Mouse (Mus musculus): ENCODE data around the gene Chrne. TPM values are rescaled to one million over a fixed set of nuclear protein-coding genes. Genes with fewer than 3 reads are reported as not detected.

The Chrne gene
- polyA plus RNA-seq, 1 experiment from 2014 or later, result 0.23 TPM

- H3K4me2 ChIP-seq, result no peak overlapping the region
- ATAC-seq (ENCODE audit: low FRiP score), result no peak
- no peak overlapping the region for H3K9ac ChIP-seq (replicated peaks)
- 83% methylated on average over 2 of the region's 2 CpGs for WGBS
- peaks cover 32% of the 10 kb centered on the region for H3K36me3 ChIP-seq
- peak overlapping the region; percentile 38; the same call in 1 of the 2 replicates for H3K27ac ChIP-seq (replicated peaks)
- H3K27me3 ChIP-seq (replicated peaks), result no peaks in the 10 kb centered on the region
- no peak overlapping the region for H3K4me3 ChIP-seq (replicated peaks)
- no peaks in the 10 kb centered on the region for H3K9me3 ChIP-seq (replicated peaks)
- peaks cover 11% of the 10 kb centered on the region; the same call in 1 of the 2 replicates for H3K4me1 ChIP-seq
Observed at GRCm38 (mm10) chr11:70595638-70596037, 23.4 kb downstream of the Chrne start.

GRCm38 (mm10) chr11:70594253-70594989, 24.6 kb downstream of the Chrne start:
- peaks cover 11% of the 10 kb centered on the region; the same call in 1 of the 2 replicates for H3K4me1 ChIP-seq
- WGBS, result 86% methylated on average over 15 of the region's 15 CpGs

GRCm38 (mm10) chr11:70591733-70592132, 27.3 kb downstream of the Chrne start:
- Histone ChIP-seq H3K27ac (replicated peaks) (no peak overlapping the region), H3K9me3 (replicated peaks) (no peaks in the 10 kb centered on the region), H3K4me3 (replicated peaks) (no peak overlapping the region), H3K4me1 (peaks cover 11% of the 10 kb centered on the region; the same call in 1 of the 2 replicates), H3K36me3 (no peaks in the 10 kb centered on the region), H3K4me2 (no peak overlapping the region), H3K27me3 (replicated peaks) (no peaks in the 10 kb centered on the region), H3K9ac (replicated peaks) (no peak overlapping the region)
- WGBS, result 85% methylated on average over 1 of the region's 1 CpGs
- no peak for ATAC-seq (ENCODE audit: low FRiP score)

More at GRCm38 (mm10) chr11:70594253-70594989, 24.6 kb downstream of the Chrne start:
- H3K9me3 ChIP-seq (replicated peaks), result no peaks in the 10 kb centered on the region
- H3K4me3 ChIP-seq (replicated peaks), result no peak overlapping the region
- no peak overlapping the region for H3K4me2 ChIP-seq
- H3K27me3 ChIP-seq (replicated peaks), result no peaks in the 10 kb centered on the region
- no peak overlapping the region for H3K27ac ChIP-seq (replicated peaks)
- no peak for ATAC-seq (ENCODE audit: low FRiP score)
- H3K36me3 ChIP-seq, result peaks cover 24% of the 10 kb centered on the region
- no peak overlapping the region for H3K9ac ChIP-seq (replicated peaks)

GRCm38 (mm10) chr11:70586954-70587353, 32.1 kb downstream of the Chrne start:
- no peak overlapping the region for H3K4me2 ChIP-seq
- H3K27ac ChIP-seq (replicated peaks), result no peak overlapping the region
- WGBS, result 76% methylated on average over 5 of the region's 5 CpGs
- no peaks in the 10 kb centered on the region for H3K27me3 ChIP-seq (replicated peaks)
- H3K9ac ChIP-seq (replicated peaks), result no peak overlapping the region
- ATAC-seq (ENCODE audit: low FRiP score), result no peak
- H3K4me1 ChIP-seq, result peaks cover 37% of the 10 kb centered on the region
- H3K4me3 ChIP-seq (replicated peaks), result no peak overlapping the region
- no peaks in the 10 kb centered on the region for H3K36me3 ChIP-seq
- H3K9me3 ChIP-seq (replicated peaks), result no peaks in the 10 kb centered on the region

DNA sequence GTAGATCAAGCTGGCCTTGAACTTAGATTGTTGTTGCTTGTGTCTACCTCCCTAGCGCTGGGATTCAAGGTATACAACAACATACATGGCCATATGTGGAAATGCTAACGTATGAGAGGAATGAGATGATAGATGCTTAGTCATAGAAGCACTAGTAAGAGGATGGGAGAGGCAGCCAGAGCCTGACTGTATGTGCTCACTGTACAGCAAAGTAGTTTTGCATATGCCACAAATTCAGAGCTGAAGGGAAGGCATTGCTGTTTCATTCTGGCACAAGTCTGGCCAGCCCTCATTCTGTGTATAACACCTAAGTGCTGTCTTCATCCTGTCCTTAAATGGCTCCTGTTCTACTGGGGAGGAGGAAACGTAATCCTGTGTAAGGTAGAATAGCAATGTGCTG, 32.8 kb downstream of the Chrne start:
- H3K4me3 ChIP-seq (replicated peaks), result no peak overlapping the region
- no peaks in the 10 kb centered on the region for H3K9me3 ChIP-seq (replicated peaks)
- H3K27ac ChIP-seq (replicated peaks), result no peak overlapping the region
- H3K9ac ChIP-seq (replicated peaks), result no peak overlapping the region
- no peak for ATAC-seq (ENCODE audit: low FRiP score)
- no peaks in the 10 kb centered on the region for H3K27me3 ChIP-seq (replicated peaks)
- H3K4me2 ChIP-seq, result no peak overlapping the region
- H3K4me1 ChIP-seq, result peaks cover 39% of the 10 kb centered on the region
- 92% methylated on average over 3 of the region's 3 CpGs for WGBS
- H3K36me3 ChIP-seq, result no peaks in the 10 kb centered on the region

DNA sequence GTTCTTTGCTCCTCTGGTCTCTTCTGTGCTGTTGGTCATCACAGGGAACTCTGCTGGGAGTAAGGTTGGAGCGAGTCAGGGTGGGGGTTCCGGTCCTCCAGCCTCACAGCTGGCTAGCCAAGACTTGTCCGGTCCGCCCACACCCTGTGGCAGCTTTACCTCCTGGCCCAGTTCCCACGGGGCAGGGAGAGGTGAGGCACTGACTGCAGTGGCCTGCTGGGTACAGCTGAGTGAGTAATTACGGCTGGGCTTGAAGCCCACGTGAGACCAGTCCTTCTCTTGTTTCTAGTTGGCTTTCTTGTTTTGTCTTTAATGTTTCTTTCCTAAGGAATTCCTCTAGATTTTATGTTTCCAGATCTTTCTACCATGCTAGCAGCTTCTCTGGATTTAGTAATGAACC, 33.6 kb downstream of the Chrne start:
- Histone ChIP-seq H3K27ac (replicated peaks) (peak overlapping the region; percentile 54; the same call in 1 of the 2 replicates), H3K27me3 (replicated peaks) (no peaks in the 10 kb centered on the region), H3K4me2 (no peak overlapping the region), H3K4me1 (peaks cover 39% of the 10 kb centered on the region), H3K4me3 (replicated peaks) (no peak overlapping the region), H3K9ac (replicated peaks) (no peak overlapping the region), H3K9me3 (replicated peaks) (no peaks in the 10 kb centered on the region), H3K36me3 (no peaks in the 10 kb centered on the region)
- no peak; the same call in 1 of the 2 replicates for ATAC-seq (ENCODE audit: low FRiP score)
- WGBS, result 20% methylated on average over 7 of the region's 7 CpGs

- Histone ChIP-seq H3K9ac (replicated peaks) (no peak overlapping the region), H3K4me2 (no peak overlapping the region), H3K4me3 (replicated peaks) (no peak overlapping the region), H3K27me3 (replicated peaks) (no peaks in the 10 kb centered on the region), H3K4me1 (peaks cover 54% of the 10 kb centered on the region), H3K36me3 (no peaks in the 10 kb centered on the region), H3K27ac (replicated peaks) (peak overlapping the region; percentile 23; the same call in 1 of the 2 replicates), H3K9me3 (replicated peaks) (no peaks in the 10 kb centered on the region)
- 94% methylated on average over 7 of the region's 7 CpGs for WGBS
- ATAC-seq (ENCODE audit: low FRiP score), result no peak
Observed at GRCm38 (mm10) chr11:70583775-70584174, 35.2 kb downstream of the Chrne start.

DNA sequence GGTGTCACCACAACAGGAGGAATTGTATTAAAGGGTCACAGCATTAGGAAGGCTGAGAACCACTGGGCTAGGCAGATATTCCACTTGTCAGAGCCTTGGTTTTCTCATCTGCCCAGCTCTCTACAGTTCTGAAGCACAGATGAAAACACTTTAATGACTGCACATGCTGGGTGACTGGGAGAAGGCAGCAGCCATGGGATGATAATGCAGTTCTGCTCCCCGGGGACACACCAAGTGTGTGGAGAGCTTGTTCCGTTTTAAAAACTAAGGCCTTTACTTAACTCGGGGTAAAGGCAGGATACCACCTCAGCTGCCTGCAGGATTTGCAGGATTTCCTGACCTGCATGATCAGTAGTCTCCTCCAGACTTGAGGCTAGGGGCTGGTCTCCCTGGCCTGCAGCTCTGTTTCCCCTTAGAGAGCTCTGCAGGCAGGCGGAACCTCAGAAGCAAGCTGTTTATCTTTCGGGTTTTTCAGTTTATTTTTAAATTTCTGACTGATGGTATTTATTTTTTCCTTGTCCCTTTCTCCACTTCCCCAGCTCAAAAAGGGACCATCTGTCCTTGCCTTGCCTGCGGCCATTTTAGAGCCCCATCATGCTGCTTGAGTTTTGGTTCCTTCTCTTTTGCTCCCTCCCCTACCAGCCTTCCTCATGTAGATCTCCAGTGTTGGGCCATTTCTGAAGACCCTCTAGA, 35.8 kb downstream of the Chrne start:
- no peak for ATAC-seq (ENCODE audit: low FRiP score)
- Histone ChIP-seq H3K27ac (replicated peaks) (peak overlapping the region; percentile 23; the same call in 1 of the 2 replicates), H3K4me2 (no peak overlapping the region), H3K9me3 (replicated peaks) (no peaks in the 10 kb centered on the region), H3K4me3 (replicated peaks) (no peak overlapping the region), H3K36me3 (no peaks in the 10 kb centered on the region), H3K9ac (replicated peaks) (no peak overlapping the region), H3K27me3 (replicated peaks) (no peaks in the 10 kb centered on the region), H3K4me1 (peaks cover 60% of the 10 kb centered on the region)
- WGBS, result 72% methylated on average over 6 of the region's 6 CpGs

DNA sequence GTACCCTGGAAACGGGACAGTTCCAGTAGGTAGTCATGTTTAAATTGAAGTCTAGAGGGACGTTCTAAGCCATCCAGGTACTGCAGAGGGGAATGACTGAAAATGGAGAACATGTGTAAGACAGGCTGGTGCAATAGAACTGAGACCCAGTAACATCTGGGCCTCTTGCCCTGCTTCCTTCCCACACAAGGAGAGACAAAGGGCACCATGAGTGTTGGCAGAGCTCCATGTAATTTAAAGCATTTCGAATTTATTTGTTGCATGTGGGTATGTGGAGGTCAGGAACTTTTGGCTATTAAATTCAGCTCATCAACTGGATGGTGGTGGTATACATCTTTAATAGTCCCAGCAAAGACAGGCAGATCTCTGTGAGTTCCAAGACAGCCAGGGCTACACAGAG, 36.8 kb downstream of the Chrne start:
- 77% methylated on average over 3 of the region's 3 CpGs for WGBS
- H3K4me3 ChIP-seq (replicated peaks), result no peak overlapping the region
- ATAC-seq (ENCODE audit: low FRiP score), result no peak
- no peak overlapping the region for H3K9ac ChIP-seq (replicated peaks)
- no peaks in the 10 kb centered on the region for H3K9me3 ChIP-seq (replicated peaks)
- H3K27ac ChIP-seq (replicated peaks), result no peak overlapping the region
- H3K27me3 ChIP-seq (replicated peaks), result no peaks in the 10 kb centered on the region
- H3K4me1 ChIP-seq, result peaks cover 70% of the 10 kb centered on the region
- no peak overlapping the region for H3K4me2 ChIP-seq
- no peaks in the 10 kb centered on the region for H3K36me3 ChIP-seq

DNA sequence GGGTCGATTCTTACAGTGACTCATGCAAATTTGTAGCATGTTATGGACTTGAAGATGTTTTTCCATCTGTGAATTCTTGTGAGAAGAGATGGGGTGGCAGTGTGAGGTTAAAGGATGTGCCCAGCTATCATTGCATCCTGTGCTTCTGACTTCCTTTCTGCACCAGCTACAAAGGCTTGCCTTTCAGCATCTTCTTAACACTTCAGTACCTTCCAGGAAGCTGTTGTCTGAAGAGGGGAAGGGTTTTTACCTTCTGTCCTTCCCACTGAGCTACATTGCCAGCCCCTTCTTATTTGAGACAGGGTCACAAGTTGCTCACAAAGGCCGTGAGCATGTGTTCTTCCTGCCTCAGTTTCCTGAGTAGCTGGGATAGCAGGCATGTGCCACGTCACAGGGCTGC, 38.1 kb downstream of the Chrne start:
- 94% methylated on average over 3 of the region's 3 CpGs for WGBS
- no peak for ATAC-seq (ENCODE audit: low FRiP score)
- H3K4me2 ChIP-seq, result no peak overlapping the region
- no peaks in the 10 kb centered on the region for H3K9me3 ChIP-seq (replicated peaks)
- H3K27me3 ChIP-seq (replicated peaks), result no peaks in the 10 kb centered on the region
- H3K4me1 ChIP-seq, result peaks cover 69% of the 10 kb centered on the region
- H3K27ac ChIP-seq (replicated peaks), result no peak overlapping the region
- H3K9ac ChIP-seq (replicated peaks), result no peak overlapping the region
- H3K36me3 ChIP-seq, result no peaks in the 10 kb centered on the region
- H3K4me3 ChIP-seq (replicated peaks), result no peak overlapping the region

GRCm38 (mm10) chr11:70580358-70580720, 38.7 kb downstream of the Chrne start:
- Histone ChIP-seq H3K9ac (replicated peaks) (no peak overlapping the region), H3K36me3 (no peaks in the 10 kb centered on the region), H3K4me3 (replicated peaks) (no peak overlapping the region), H3K4me1 (peaks cover 65% of the 10 kb centered on the region), H3K4me2 (no peak overlapping the region), H3K9me3 (replicated peaks) (no peaks in the 10 kb centered on the region), H3K27ac (replicated peaks) (no peak overlapping the region), H3K27me3 (replicated peaks) (no peaks in the 10 kb centered on the region)
- WGBS, result 46% methylated on average over 5 of the region's 5 CpGs
- ATAC-seq (ENCODE audit: low FRiP score), result no peak

All from neural tube, embryonic 15.5 days (tissue).